Mouse (Mus musculus): ENCODE data around the gene Tacstd2. TPM values are rescaled to one million over a fixed set of nuclear protein-coding genes. Genes with fewer than 3 reads are reported as not detected.
"Not testable (repeated sequence)": the region's sequence is repeated elsewhere in the genome, so short reads cannot be mapped to it uniquely, and the experiment has no call there.

Gene Tacstd2
- not detected for total RNA-seq (2021)
- long read RNA-seq, experiment 1, result 0 reads
- long read RNA-seq, experiment 2, result 0 reads

DNA sequence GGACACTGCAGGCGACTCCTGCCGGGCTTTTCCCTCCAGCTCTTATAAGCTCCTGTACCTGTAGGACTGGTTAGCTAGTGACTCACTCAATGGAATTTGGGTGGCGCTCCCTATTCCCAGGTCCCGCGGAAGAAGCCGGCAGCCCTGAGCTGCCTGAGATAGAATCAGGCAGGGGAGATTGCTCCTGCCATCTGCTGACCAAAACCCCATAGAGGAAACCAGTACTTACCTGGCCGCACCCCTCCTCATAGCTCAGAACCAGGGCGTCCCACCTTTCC is at the start of gene Tacstd2:
TSS of gene Tacstd2 (minus strand) at position 20 of the 278 bp plus-strand sequence.
- DNase-seq, result no peak
- intact Hi-C loops (cut with DNase I), result no loop called here

- intact Hi-C loops (cut with DNase I), result no loop called here
- no peak for DNase-seq
These were observed 30.7 kb upstream of the Tacstd2 start for GRCm38 (mm10) chr6:67566270-67566669.

DNA sequence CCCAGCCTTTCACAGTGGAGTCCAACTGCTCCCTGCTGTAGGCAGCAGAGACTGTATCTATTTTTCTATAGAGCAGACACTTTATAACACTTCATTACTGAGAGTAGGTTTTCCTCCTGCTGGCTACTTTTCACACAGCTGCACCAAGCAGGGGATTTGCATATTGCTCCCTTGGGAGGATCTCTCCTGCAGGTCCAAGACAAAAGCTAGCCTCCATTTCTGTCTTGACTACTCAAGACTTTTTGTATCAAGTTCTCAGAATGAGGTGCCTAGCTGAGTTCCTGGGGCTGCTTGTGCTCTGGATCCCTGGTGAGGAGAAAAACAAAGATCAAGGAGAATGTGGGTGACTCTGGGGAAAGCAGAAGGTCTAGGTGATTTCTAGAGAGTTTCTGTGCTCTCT is 19.8 kb upstream of the Tacstd2 start:
- no peak for DNase-seq
- intact Hi-C loops (cut with DNase I), result no loop called here

GRCm38 (mm10) chr6:67549550-67549949 is 14.0 kb upstream of the Tacstd2 start:
- intact Hi-C loops (cut with DNase I), result loop anchor here (2.0 kb wide), 1 partner anchor 263 kb away; no protein-coding TSS in a partner anchor
- no peak for DNase-seq

GRCm38 (mm10) chr6:67535005-67535776 is 405 bp downstream of the Tacstd2 start:
- DNase-seq, result no peak
- intact Hi-C loops (cut with DNase I), result no loop called here

DNA sequence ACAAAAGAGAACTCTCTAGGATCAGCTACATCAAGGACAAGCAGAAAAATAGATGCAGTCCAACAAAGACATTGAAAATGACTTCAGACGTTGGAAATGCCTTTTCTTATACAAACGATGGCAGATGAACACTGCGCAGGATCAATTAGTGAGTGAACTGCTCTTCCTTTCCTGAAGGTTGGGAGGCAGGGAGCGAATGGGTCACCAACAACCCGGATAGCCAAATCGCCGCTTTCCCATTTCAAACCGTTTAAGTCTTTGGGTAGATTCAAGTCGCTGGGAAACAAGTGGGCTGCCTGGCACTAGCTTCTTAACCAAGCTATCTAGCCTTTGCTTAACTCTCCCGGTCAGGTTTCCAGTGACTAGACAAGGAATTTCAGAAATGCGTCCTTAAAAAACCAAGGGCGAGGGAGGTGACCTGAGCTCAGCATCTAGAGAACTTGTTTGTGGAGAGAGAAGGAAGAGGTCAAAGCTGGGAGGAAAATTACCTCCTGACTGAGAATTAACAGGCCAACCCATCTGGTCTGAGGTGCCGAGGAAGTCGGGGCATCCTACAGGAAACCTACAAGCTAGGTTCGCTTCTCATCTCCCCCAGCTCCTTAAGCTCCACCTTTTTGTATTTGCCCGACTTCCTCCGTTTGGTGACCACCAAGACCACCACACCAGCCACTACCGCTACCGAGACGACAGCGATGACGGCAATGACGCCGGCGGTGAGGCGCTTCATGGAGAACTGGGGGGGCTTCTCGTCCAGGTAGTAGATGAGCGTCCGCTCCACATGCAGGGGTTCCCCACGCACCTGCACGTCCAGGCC is 1.2 kb downstream of the Tacstd2 start:
- DNase-seq, result no peak
- intact Hi-C loops (cut with DNase I), result no loop called here

GRCm38 (mm10) chr6:67532665-67533440 is 2.7 kb downstream of the Tacstd2 start:
- intact Hi-C loops (cut with DNase I), result no loop called here
- DNase-seq, result no peak

DNA sequence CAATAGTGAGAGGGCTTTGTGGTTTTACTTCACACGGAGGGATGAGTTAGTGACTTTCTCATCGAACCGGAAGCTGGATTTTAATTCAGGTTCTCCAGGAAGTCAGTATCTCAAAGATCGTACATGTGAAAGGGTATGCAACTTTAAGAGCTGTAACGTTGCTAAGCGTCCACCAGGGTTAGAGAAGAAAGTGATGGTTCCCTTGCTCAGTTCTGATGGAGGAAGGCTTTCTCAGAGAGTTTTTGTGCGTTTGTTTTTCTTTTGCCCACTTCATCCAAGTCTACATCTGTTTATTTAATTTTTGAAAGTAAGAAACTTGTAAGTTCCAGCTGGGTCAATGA is 3.8 kb downstream of the Tacstd2 start:
- DNase-seq, result no peak
- intact Hi-C loops (cut with DNase I), result no loop called here

DNA sequence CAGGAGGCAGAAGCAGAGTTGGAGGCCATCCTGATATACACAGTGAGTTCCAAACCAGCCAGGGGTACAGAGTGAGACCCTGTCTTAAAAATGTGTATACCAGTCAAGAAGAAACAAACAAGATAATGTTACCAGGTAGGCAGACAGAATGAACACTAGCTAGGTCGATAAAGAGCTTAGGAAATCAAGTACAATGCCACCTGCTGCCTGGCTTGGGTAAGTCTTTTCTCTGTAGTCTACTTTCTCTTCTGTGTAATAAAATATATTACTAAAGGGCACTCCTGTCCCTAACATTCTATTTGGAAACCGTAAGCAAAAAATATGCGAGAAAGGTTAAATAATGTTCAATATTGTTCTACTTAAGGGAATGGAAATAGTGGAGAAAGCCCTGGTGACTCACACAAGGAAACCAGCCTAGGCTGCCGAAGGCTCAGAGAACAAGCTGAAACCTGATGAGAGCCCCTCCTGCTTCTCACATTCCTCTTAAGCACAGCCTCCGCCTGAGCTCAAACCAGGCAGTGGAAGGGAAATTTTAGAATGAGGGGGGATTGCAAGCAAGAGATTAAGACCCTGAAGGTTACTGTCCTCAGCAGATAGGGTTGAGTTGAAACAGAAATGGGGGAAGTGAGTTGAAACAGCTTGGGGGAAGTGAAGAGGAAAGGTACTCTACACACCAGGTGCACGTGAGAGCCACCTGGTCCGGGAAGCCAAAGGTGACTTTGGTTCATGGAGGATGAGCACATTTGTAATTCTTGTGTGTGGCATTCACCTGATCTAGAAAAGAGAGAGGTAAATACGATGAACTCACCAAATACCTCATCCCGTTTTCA is 4.4 kb downstream of the Tacstd2 start:
- intact Hi-C loops (cut with DNase I), result no loop called here

DNA sequence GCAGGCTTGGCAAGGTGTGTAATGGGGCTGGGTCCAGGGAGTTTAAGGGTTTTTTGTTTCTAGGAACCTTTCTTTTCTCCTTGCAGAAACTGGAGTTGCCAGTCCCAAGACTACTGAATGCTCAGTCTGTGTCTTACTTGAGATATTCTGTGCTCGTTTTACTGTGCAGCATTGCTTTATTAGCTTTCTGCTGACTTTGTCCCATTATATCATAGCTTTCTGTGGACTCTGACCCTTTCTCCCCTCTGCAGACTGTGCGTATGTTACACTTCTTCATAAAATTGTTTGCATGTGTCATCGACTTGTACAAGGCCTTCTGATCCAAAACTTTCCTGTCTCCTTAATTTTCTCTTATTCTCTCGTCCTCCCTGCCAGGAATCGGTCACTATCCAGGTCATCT is 9.2 kb downstream of the Tacstd2 start:
- intact Hi-C loops (cut with DNase I), result no loop called here
- no peak for DNase-seq

More for the DNA sequence above, 4.4 kb downstream of the Tacstd2 start:
- no peak for DNase-seq

- intact Hi-C loops (cut with DNase I), result no loop called here
- DNase-seq, result no peak
These were observed 24.8 kb downstream of the Tacstd2 start for GRCm38 (mm10) chr6:67510752-67511151.

- intact Hi-C loops (cut with DNase I); DNase-seq: not testable (repeated sequence)
These were observed 33.7 kb downstream of the Tacstd2 start for GRCm38 (mm10) chr6:67501938-67502337.

DNA sequence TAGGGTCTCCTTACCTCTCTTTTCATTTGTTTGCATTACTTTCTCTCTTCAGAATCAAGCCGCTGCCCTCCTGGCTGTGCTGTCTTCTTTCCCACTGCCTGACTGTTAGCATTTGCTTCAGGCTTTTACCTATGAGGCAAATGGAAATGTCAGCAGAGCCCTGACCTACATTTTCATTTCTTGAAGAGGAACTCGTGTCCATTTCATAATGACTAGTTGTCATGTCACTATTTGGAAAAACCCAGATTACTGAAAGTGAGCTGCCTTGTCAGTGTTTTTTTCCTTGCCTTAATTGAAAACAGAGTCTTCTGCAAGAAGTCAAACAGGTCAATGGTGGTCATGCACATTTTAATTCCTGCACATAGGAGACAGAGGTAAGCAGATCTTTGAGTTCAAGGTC is 43.8 kb downstream of the Tacstd2 start, which contains the start of gene Il23r:
TSS of gene Il23r (minus strand) at position 101 of the 400 bp plus-strand sequence.
- intact Hi-C loops (cut with DNase I), result no loop called here
- DNase-seq, result no peak

Other genes with a start within 250 kb of the Tacstd2 start
- not detected for gene Il12rb2, start 159.6 kb downstream of the Tacstd2 start, total RNA-seq (2021)
- not detected for gene Il23r, start 43.9 kb downstream of the Tacstd2 start, total RNA-seq (2021)

Data from gastrocnemius, postnatal 36 days (tissue).